Mouse (Mus musculus) regulatory T cell (primary cell): ENCODE measurements around the gene Hip1.
"Not testable (repeated sequence)": the region's sequence is repeated elsewhere in the genome, so short reads cannot be mapped to it uniquely, and the experiment has no call there.

Experiments
- in situ Hi-C: fragments of 300-600 bp; cut with MboI, MseI; formaldehyde crosslinking; loops from one replicate; pipeline ENCODE4 v1.15.1; 2025; ENCODE audit warnings: high pct_unique_total_duplicates

Gene Hip1

GRCm38 (mm10) chr5:135369787-135370654 lies 174.9 kb downstream of the Hip1 start, which contains the start of gene Nsun5:
Gene Nsun5 (plus strand): TSS chr5:135369953.
- in situ Hi-C loops: no loop called here

DNA sequence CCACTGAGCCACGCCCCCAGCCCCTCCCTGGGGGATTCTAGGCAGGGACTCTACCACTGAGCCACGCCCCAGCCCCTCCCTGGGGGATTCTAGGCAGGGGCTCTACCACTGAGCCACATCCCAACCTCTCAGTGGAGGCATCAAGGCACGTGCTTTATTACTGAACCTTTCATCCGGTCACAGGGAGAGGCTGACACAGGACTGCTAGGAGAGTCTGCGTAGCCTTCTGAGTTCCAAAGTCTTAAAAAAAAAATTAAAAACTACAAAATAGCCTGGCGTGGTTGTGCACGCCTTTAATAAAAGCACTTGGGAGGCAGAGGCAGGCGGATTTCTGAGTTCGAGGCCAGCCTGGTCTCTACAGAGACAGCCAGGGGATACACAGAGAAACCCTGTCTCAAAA lies 175.7 kb downstream of the Hip1 start:
- in situ Hi-C loops: not testable (repeated sequence)

GRCm38 (mm10) chr5:135368312-135368711 lies 176.6 kb downstream of the Hip1 start:
- in situ Hi-C loops: no loop called here

GRCm38 (mm10) chr5:135367841-135368240 lies 177.1 kb downstream of the Hip1 start:
- in situ Hi-C loops: no loop called here

GRCm38 (mm10) chr5:135363540-135363939 lies 181.4 kb downstream of the Hip1 start:
- in situ Hi-C loops: no loop called here

DNA sequence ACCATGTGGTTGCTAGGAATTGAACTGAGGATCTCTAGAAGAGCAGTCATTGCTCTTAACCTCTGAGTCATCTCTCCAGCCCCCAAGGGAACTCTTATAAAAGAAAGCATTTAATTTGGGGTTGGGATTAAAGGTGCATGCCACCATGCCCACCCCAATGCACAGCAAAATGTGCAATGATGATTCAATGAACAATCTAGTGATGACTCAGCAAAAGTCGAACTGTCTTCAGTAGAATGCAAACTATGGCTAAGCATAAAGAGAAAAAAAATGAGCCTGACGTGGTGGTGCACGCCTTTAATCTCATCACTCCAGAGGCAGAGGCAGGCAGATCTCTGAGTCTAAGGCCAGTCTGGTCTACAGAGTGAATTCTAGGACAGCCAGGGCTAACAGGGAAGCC lies 182.3 kb downstream of the Hip1 start:
- in situ Hi-C loops: no loop called here

GRCm38 (mm10) chr5:135359772-135360171 lies 185.1 kb downstream of the Hip1 start:
- in situ Hi-C loops: no loop called here

DNA sequence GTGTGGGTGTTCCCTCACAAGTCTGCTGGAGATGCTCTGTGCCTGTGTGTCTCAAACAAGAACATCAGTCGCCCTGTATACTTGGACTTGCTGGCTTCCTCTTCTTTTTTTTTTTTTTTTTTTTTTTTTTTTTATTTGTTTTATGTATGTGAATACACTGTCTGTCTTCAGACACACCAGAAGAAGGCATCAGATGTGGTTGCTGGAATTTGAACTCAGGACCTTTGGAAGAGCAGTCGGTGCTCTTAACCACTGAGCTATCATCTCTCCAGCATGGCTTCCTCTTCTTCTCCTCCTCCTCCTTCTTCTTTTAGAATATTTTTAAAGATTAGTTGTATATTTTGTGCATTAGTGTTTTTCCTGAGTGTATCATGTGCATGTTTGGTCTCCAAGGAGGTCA lies 187.4 kb downstream of the Hip1 start:
- in situ Hi-C loops: no loop called here
